Mouse (Mus musculus) cerebellum, postnatal 4 days (tissue): ENCODE measurements around the gene Cdc27.

Experiments
- DNase-seq, 2 experiments: peaks; one replicate each; pipeline ENCODE4 v3.0.0; 2022; ENCODE audit warnings: low spot score in 2 of 2, mixed read lengths in 1 of 2

Gene Cdc27

DNA sequence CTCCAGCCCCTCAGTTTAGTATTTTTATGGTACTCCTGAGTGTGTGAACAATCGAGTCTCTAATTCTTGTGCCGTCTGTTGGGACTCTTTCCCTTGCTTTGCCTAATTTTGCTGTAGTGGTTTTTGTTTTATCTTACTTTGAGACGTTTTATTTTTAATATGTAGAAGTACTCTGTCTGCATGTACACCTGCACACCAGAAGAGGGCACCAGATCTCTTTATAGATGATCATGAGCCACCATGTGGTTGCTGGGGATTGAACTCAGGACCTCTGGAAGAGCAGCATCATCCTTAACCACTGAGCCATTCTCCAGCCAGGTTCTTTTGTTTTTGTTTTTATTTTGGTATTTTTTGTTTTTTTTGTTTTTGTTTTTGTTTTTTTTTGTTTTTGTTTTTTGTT, 62.1 kb downstream of the Cdc27 start:
- no peak for DNase-seq

DNA sequence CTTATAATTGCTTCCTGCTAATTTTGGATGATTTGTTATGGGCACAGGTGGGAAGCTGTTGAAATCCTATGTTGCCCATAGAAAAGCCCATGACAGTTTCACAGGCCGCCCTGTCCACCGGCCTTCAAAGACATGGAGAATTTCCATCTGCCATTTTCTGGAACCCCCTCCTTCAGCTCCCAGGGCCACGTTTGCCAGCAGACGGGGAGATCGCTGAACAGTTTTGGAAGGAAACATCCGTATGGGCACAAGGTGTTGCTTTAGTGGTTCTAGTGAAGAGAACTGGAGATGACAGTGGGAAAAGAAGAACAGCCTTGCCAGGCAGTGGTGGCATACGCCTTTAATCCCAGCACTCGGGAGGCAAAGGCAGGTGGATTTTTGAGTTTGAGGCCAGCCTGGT, 68.4 kb downstream of the Cdc27 start:
- no peak for DNase-seq

GRCm38 (mm10) chr11:104479505-104479904, 70.9 kb downstream of the Cdc27 start:
- no peak for DNase-seq

DNA sequence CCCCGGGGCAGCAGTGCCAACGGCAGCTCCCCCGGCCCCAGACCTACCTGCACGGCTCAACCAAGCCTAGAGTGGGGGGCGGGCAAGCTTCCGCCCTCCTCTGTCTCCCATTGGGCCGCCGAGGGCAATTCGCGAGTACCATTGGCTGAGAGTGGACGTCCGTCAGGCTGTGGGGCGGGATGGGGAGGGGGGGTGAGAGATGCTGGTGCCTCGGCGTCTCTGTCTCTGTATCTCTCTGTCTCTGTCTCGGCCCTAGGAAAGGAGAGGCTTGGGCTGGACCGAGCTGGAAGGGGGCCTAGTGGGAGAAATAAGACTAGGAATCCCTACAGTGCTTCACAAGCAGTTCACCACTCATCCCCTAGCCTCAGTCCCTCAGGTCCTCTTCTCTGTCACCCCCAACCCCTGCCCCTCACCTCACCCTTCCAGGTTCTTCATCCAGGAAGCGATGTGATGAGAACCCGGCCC, 81.0 kb downstream of the Cdc27 start:
- peak; percentile 87 to 93 for DNase-seq

GRCm38 (mm10) chr11:104468751-104469268, 81.6 kb downstream of the Cdc27 start, which contains the start of gene Kansl1:
Gene Kansl1, minus strand, starts transcription at chr11:104468861.
- peak; percentile 22 to 36 for DNase-seq

GRCm38 (mm10) chr11:104467698-104468097, 82.7 kb downstream of the Cdc27 start:
- DNase-seq: no peak

GRCm38 (mm10) chr11:104461551-104461950, 88.9 kb downstream of the Cdc27 start:
- DNase-seq: peak in 1 of 2 experiments; percentile 58

- no peak for DNase-seq
Observed at GRCm38 (mm10) chr11:104459671-104460070, 90.7 kb downstream of the Cdc27 start.

DNA sequence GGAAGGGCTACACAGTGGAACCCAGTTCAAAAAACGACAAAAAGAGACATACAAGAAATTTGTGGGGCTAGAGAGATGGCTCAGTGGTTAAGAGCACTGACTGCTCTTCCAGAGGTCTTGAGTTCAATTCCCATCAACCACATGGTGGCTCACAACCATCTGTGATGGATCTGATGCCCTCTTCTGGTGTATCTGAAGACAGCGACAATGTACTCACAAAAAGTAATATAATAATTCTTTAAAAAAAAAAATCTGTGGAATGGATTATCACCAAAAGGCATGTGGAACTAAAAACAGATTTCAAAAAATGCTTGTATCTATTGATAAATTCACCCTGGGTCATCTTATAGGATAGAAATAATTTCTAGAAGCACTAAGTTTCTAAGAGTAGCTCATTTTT, 91.9 kb downstream of the Cdc27 start:
- no peak for DNase-seq
